Mouse (Mus musculus): ENCODE results near the gene Rbm3. TPM values are rescaled to one million over a fixed set of nuclear protein-coding genes. Genes with fewer than 3 reads are reported as not detected.

Rbm3 gene
- total RNA-seq, 2 experiments from 2014 or later, result 346 to 406 TPM

Other genes starting within 250 kb of the Rbm3 start
- 10 to 100 TPM; 92.7 to 98.2 TPM for gene Pqbp1, start 246.6 kb downstream of the Rbm3 start, total RNA-seq (2021)
- gene Timm17b, start 246.5 kb downstream of the Rbm3 start, total RNA-seq (2021), result 10 to 100 TPM; 46.6 to 54.4 TPM
- gene Gm10491, start 238.0 kb downstream of the Rbm3 start, total RNA-seq (2021), result not detected
- gene Gm10490, start 236.3 kb downstream of the Rbm3 start, total RNA-seq (2021), result not detected
- gene Pcsk1n, start 226.1 kb downstream of the Rbm3 start, total RNA-seq (2021), result 100 to 1,000 TPM; 188 to 204 TPM
- gene Eras, start 217.3 kb downstream of the Rbm3 start, total RNA-seq (2021), result not detected
- gene Hdac6, start 198.0 kb downstream of the Rbm3 start, total RNA-seq (2021), result 10 to 100 TPM; 62.5 to 71.4 TPM
- gene Gata1, start 167.8 kb downstream of the Rbm3 start, total RNA-seq (2021), result not detected
- gene Glod5, start 127.4 kb downstream of the Rbm3 start, total RNA-seq (2021), result not detected
- 10 to 100 TPM; 35.0 to 36.7 TPM for gene Suv39h1, start 71.1 kb downstream of the Rbm3 start, total RNA-seq (2021)
- under 1 TPM; 0.42 to 0.94 TPM for gene Was, start 55.4 kb downstream of the Rbm3 start, total RNA-seq (2021)
- 100 to 1,000 TPM; 214 to 224 TPM for gene Wdr13, start 13.0 kb downstream of the Rbm3 start, total RNA-seq (2021)
- 10 to 100 TPM; 18.1 to 19.9 TPM for gene Tbc1d25, start 30.3 kb upstream of the Rbm3 start, total RNA-seq (2021)
- 10 to 100 TPM; 19.9 to 25.5 TPM for gene Ebp, start 47.6 kb upstream of the Rbm3 start, total RNA-seq (2021)
- gene Porcn, start 60.6 kb upstream of the Rbm3 start, total RNA-seq (2021), result 10 to 100 TPM; 43.4 to 49.5 TPM
- 10 to 100 TPM; 25.9 to 28.9 TPM for gene Ftsj1, start 106.5 kb upstream of the Rbm3 start, total RNA-seq (2021)
- 10 to 100 TPM; 31.4 to 34.9 TPM for gene Slc38a5, start 125.3 kb upstream of the Rbm3 start, total RNA-seq (2021)
- not detected for gene Ssxb10, start 181.5 kb upstream of the Rbm3 start, total RNA-seq (2021)
- gene Ssxb9, start 221.1 kb upstream of the Rbm3 start, total RNA-seq (2021), result not detected